Mouse (Mus musculus): ENCODE measurements around the gene Apoa2. TPM values are rescaled to one million over a fixed set of nuclear protein-coding genes. Genes with fewer than 3 reads are reported as not detected.
A peak's percentile ranks its signal among the peaks of the same experiment; 100 is the strongest.

The Apoa2 gene
- not detected for polyA plus RNA-seq (2017; shearing (Covaris generic))

DNA sequence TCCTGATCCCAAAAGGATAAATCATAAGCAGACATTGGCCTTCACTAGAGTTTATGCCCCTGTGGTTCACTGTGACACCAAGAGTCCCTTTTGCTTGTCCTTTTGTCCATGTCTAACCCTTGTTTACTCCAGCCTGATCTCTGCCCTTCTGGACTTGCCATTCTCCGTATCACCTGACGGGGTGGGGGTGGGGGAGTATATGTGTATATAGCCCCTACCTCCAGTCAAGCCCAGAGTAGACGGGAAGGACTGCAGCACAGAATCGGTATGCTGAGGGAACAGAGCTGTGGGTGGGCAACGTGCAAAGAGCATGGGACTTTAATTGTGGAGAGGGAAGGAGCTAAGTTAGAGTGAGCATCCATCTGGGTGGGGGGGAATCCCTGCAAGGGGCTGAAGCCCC lies at the start of gene Apoa2:
TSS of gene Apoa2 (plus strand) at position 198 of the 400 bp plus-strand sequence.
- ATAC-seq, result no peak

DNA sequence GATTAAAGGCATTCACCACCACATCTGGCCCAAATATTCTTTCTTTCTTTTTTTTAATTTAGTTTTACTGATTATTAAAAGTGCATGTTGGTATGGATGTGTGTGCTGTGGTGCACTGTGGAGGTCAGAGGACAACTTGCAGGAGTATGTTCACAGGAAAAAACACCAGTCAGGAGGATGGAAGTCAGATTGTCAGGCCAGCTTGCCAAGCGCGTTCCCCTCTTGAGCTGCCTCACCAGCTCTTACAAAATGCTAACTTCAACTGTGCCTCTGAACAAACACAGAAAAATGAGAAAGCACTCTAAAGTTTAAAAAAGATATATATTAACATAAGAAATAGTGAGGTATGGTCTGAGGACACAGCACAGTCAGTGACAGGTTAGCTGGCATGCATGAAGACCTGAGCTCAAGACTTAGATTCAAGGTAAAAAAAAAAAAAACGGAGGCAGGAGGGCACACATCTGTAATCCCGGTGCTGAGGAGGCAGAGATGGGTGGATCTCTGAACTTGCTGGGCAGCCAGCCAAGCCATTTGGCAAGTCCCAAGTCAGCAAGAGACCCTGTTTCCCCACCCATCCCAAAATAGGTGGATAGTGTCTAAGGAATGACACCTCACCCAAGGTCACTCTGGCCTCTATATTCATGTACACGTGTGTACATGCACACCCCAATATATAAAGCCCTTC lies 45.2 kb upstream of the Apoa2 start:
- no peak for ATAC-seq

DNA sequence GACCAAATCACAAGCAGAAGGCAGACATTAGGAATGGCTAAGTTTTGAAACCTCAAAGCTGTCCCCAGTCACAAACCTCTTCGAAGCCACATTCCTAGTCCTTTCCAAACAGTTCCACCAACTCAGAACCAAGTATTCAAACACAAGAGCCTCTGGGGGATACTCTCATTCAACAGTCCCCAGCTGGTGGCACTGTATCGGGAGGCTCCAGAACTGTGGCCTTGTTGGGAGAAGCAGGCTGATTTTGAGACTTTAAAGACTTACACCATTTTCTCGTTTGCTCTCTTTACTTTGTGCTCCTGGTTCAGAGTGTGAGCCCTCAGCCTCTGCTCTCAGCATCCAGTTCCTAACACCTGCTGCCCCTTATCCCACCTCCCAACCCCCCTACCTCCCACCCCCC lies 41.8 kb upstream of the Apoa2 start:
- no peak for ATAC-seq

DNA sequence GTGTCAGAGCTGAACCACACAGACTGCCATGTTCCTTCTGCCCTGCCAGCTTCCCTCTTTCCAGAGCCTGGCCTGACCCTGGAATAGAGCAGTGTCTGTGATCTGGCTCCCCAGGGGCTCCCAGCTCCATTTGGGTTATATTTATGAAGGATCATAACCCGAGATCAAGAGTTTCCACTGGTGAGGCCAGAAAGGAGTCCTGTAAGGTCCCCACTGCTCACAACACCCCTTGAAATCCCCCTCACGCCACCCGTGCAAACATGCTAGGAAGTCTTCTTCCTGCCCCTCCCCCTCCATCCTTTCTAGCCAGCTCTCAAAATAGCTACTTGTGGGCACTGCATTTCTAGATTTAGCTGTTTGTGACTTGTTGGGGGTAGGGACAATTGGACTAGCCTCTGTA lies 41.2 kb upstream of the Apoa2 start:
- ATAC-seq, result no peak

DNA sequence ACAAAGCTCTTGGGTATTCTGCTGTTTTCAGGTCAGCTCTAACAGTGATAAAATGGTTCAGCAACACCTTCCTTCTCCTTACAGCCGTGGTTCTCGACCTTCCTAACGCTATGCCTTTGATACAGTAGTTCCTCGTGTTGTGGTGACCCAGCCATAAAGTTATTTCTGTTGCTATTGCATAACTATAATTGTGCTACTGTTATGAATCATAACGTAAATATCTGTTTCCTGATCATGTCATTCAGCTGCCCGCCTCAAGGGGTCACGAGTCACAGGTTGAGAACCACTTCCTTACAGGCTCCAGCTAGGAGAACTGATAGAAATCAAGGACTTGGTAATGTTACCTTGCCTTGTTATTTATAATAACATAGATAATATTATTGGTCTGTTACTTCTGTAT lies 40.5 kb upstream of the Apoa2 start:
- peak; percentile 89 for ATAC-seq

- ATAC-seq, result no peak
Observed at GRCm38 (mm10) chr1:171185655-171186054, 39.2 kb upstream of the Apoa2 start.

GRCm38 (mm10) chr1:171187851-171188700 lies 36.8 kb upstream of the Apoa2 start:
- no peak for ATAC-seq

DNA sequence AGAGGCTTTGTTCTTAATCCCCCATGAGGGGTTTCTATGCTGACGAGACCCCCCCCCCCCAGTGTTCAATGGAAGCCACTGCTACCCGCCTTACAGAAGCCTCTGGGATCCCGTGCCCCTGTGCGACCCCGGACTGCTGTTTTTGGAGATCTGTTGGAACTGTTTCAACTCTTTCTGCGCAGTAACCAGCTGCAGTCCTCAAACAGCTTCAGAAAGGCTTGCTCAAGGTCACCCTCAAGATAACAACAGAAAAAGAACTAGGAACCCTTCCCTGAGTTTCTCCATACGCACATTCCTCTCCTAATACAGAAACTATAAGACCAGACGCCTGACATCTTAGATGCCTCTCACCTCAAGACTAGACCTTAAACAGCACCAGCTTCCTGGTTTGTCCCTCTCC lies 35.8 kb upstream of the Apoa2 start:
- ATAC-seq, result no peak

GRCm38 (mm10) chr1:171189476-171190114 lies 35.3 kb upstream of the Apoa2 start:
- ATAC-seq, result no peak

- no peak for ATAC-seq
Observed at GRCm38 (mm10) chr1:171190832-171191231, 34.0 kb upstream of the Apoa2 start.

- ATAC-seq, result no peak
Observed at GRCm38 (mm10) chr1:171192283-171192682, 32.6 kb upstream of the Apoa2 start.

GRCm38 (mm10) chr1:171193093-171193840 lies 31.6 kb upstream of the Apoa2 start:
- no peak for ATAC-seq

GRCm38 (mm10) chr1:171193911-171194830 lies 30.7 kb upstream of the Apoa2 start:
- no peak for ATAC-seq

GRCm38 (mm10) chr1:171195046-171195822 lies 29.6 kb upstream of the Apoa2 start:
- no peak for ATAC-seq

DNA sequence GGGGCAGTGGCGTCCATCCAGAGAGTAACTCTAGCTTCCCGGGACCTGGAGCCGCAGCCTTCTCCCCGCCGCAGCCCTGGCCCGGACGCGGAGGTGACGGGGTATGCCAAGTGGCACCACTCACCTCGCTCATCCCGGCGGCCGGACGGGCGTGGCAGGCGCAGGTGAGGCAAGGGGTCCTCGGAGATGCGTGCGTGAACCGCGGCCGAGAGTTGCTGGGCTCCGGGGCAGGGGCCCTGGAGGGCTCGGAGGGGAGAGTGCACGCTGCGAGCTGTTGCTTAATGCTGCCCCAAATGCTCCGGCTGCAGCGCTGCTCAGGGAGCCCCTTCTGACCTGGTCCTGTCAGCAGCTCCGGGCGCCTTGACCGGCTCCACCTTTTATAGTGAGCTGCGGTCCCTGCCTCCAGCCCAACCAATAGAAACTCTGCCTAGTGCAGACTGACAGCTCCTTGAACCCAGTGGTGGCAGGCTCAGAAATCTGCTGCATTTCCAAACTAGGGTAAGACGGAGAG lies 28.9 kb upstream of the Apoa2 start, which contains the start of gene Pcp4l1:
TSS of gene Pcp4l1 (minus strand) at position 382 of the 511 bp plus-strand sequence.
- ATAC-seq, result no peak

GRCm38 (mm10) chr1:171199532-171199931 lies 25.3 kb upstream of the Apoa2 start:
- no peak for ATAC-seq

DNA sequence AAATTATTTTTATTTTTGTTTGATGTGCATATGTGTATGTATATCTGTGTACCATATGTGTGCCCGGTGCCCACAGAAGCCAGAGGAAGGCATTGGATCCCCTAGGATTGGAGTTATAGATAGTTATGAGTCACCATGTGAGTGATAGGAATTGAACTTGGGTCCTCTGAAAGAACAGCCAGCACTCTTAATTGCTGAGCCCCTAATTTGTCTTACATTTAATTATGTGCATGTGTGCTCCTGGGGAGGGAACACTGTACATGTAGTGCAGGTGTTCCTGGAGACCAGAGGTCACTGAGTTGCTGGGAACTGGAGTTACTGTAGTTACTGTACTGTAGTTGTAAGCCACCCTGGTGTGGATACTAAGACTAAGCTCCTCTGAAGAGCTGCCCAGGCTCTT lies 24.1 kb upstream of the Apoa2 start:
- no peak for ATAC-seq

- ATAC-seq, result no peak
Observed at GRCm38 (mm10) chr1:171203471-171204248, 21.2 kb upstream of the Apoa2 start.

- no peak for ATAC-seq
Observed at GRCm38 (mm10) chr1:171204249-171204644, 20.6 kb upstream of the Apoa2 start.
